Mouse (Mus musculus): ENCODE data around the gene Stk40.

GRCm38 (mm10) chr4:126115411-126115810, 11.7 kb downstream of the Stk40 start:
- TF ChIP-seq E2F4 (IDR thresholded peaks at IDR 0.05; ENCODE audit: insufficient read depth): no peak
- no peak for TF ChIP-seq POLR2A (IDR thresholded peaks at IDR 0.05; ENCODE audit: insufficient read length, low read depth)
- TF ChIP-seq USF1 (IDR thresholded peaks at IDR 0.05; ENCODE audit: low read depth): no peak
- TF ChIP-seq TCF12 (IDR thresholded peaks at IDR 0.05; ENCODE audit: insufficient read depth, poor library complexity, severe bottlenecking): no peak
- TF ChIP-seq CEBPB (IDR thresholded peaks at IDR 0.05; ENCODE audit: insufficient read depth, poor library complexity, severe bottlenecking): no peak
